Mouse (Mus musculus): ENCODE results near the gene Sv2b. TPM values are rescaled to one million over a fixed set of nuclear protein-coding genes. Genes with fewer than 3 reads are reported as not detected.

Sv2b gene
- total RNA-seq, 4 experiments from 2014 or later = 309 to 345 (median 330) TPM

DNA sequence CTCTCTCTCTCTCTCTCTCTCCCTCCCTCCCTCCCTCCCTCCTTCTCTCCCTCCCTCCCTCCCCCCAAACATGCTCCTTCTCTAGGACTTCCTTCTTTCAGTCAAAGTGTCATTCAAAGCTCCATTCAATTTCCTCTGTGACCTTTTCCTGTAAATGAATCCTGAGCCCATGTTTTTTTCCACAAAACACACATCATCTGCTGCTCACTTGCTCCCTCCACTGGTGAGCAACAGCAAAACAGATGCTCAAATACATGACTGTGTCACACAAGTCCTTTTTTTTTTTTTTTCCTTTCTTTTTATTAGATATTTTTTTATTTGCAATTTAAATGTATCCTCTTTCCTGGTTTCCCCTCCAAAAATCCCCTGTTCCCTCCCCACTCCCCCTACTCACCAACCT is 201.6 kb downstream of the Sv2b start:
- DNase-seq (ENCODE audit: low spot score in 2 of 2) = no peak

DNA sequence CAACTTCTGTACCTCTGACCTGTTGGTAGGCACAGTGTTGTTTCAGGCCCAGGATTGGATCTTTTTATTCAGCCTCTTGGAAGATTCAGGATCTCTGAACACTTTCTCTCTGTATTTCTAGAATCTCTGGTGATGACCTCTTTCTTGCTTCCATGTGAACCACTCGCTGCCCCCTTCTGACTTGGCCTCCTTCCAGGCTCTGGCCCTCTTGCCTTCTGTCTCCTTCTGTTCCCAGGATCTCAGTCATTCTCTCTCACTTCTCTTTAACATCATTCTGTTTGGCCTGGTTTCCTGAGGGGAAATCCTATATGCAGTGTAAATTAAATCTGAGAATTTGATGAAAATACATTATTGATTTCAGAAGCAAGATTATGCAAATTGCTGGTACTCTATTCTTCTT is 205.2 kb downstream of the Sv2b start:
- no peak for DNase-seq (ENCODE audit: low spot score in 2 of 2)

GRCm38 (mm10) chr7:75102536-75103332 is 206.3 kb downstream of the Sv2b start:
- DNase-seq (ENCODE audit: low spot score in 2 of 2) = no peak

GRCm38 (mm10) chr7:75085473-75085872 is 223.6 kb downstream of the Sv2b start:
- no peak for DNase-seq (ENCODE audit: low spot score in 2 of 2)

- no peak for DNase-seq (ENCODE audit: low spot score in 2 of 2)
Observed at GRCm38 (mm10) chr7:75080163-75080562, 228.9 kb downstream of the Sv2b start.

DNA sequence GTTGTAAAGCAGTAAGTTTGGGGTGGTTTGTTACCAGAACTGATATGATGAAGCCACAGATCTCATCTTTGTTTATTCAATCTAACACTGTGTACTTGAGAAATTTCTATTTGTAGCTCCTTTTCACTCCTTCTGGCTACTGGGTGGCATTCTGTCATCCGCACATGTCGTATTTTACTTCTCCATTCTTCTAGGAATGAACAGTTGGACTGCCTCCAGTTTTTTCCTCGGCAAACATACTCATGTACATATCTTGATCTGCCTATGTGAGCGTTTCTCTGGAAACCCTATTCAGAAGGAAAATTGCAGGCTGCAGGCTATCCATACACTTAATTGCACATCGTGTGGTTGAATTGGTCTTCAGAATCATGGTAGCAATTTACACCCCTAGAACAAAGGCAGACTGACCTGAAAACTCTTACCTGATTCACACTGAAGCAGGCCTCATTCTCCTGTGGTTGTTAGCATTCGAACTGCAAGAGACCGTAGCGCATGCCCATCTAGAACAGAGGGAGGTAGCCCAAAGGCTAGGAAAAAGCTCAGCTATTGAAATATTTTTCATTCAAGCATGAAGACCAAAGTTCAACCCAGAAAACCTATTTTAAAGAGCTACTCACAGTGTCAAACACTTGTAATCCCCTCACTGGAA is 231.4 kb downstream of the Sv2b start:
- peak in 1 of 2 experiments; percentile 47 for DNase-seq (ENCODE audit: low spot score in 2 of 2)

Other genes starting within 250 kb of the Sv2b start
- 10 to 100 TPM; 21.0 to 24.6 (median 21.5) TPM for gene Akap13, start 146.3 kb upstream of the Sv2b start, total RNA-seq (2022)

All from left cerebral cortex, adult 8-10 months (tissue).